Mouse (Mus musculus) limb, embryonic 13.5 days (tissue): Measurements from ENCODE around the gene Olfr5. TPM values are rescaled to one million over a fixed set of nuclear protein-coding genes. Genes with fewer than 3 reads are reported as not detected.
"Not testable (repeated sequence)": the region's sequence is repeated elsewhere in the genome, so short reads cannot be mapped to it uniquely, and the experiment has no call there.

Experiments used
- ATAC-seq: fragments of 200-750 bp; cut with Nextera tagmentation; 2 replicates; pipeline ENCODE4 v1.8.0; 2017; ENCODE audit warnings: low read depth, moderate number of reproducible peaks, moderate TSS enrichment; ENCODE audit not compliant: low FRiP score
- H3K27ac ChIP-seq: fragments of 300-500 bp; sonication (generic); 2 replicates; pipeline ENCODE4 v1.5.1; 2015; ENCODE audit warnings: inconsistent platforms, mild to moderate bottlenecking, moderate library complexity
- H3K27me3 ChIP-seq: fragments of 300-500 bp; sonication (generic); 2 replicates; pipeline ENCODE4 v1.6.1; 2015; ENCODE audit warnings: mild to moderate bottlenecking, inconsistent platforms
- H3K36me3 ChIP-seq: fragments of 300-500 bp; sonication (generic); 2 replicates; pipeline ENCODE4 v1.6.1; 2015; ENCODE audit warnings: inconsistent platforms, mild to moderate bottlenecking, moderate library complexity
- H3K4me1 ChIP-seq: fragments of 300-500 bp; sonication (generic); 2 replicates; pipeline ENCODE4 v1.6.1; 2015; ENCODE audit warnings: inconsistent platforms
- H3K4me2 ChIP-seq: fragments of 300-500 bp; sonication (generic); replicated peaks from 2 replicates; pipeline ENCODE4 v1.6.1; 2015; ENCODE audit warnings: inconsistent platforms, mild to moderate bottlenecking, moderate library complexity
- H3K4me3 ChIP-seq: fragments of 300-500 bp; sonication (generic); 2 replicates; pipeline ENCODE4 v1.5.1; 2015; ENCODE audit warnings: moderate library complexity, mild to moderate bottlenecking, inconsistent platforms
- H3K9ac ChIP-seq: fragments of 300-500 bp; sonication (generic); 2 replicates; pipeline ENCODE4 v1.6.1; 2015; ENCODE audit warnings: mild to moderate bottlenecking, inconsistent platforms
- H3K9me3 ChIP-seq: fragments of 300-500 bp; sonication (generic); 2 replicates; pipeline ENCODE4 v1.6.1; 2016; ENCODE audit warnings: inconsistent platforms
- WGBS: fragments of 180-500 bp; shearing (Covaris S2); methylation state at CpG from one replicate; pipeline ENCODE4 v1.1.7; 2015; 5-methylcytosine and 5-hydroxymethylcytosine counted together
- polyA plus RNA-seq: library from polyadenylated mRNA; unstranded; fragments of >200 nt; fragmentation: Nextera tagmentation; extraction: Ambion mirVana; gene quantifications from 2 replicates; pipeline ENCODE4 v1.2.1, GENCODE M21; 2015

The Olfr5 gene
- polyA plus RNA-seq: not detected in 2 replicates

- WGBS: 19% methylated on average over 2 of the region's 2 CpGs
- H3K4me2 ChIP-seq: no peak within 1 kb of the TSS
Observed at GRCm38 (mm10) chr7:6486841-6487240, at the start of gene Olfr5. TSS of gene Olfr5 (minus strand) at chr7:6486941.

GRCm38 (mm10) chr7:6526141-6526540 lies 39.4 kb upstream of the Olfr5 start:
- no peak overlapping the region for H3K9ac ChIP-seq
- 66% methylated on average over 5 of the region's 5 CpGs for WGBS
- H3K9me3 ChIP-seq: peaks cover 15% of the 10 kb centered on the region
- no peak for ATAC-seq
- H3K27ac ChIP-seq: no peak overlapping the region
- H3K4me3 ChIP-seq: no peak overlapping the region
- no peaks in the 10 kb centered on the region for H3K4me1 ChIP-seq
- H3K27me3 ChIP-seq: no peaks in the 10 kb centered on the region
- no peak overlapping the region for H3K4me2 ChIP-seq
- H3K36me3 ChIP-seq: no peaks in the 10 kb centered on the region

More at GRCm38 (mm10) chr7:6486841-6487240, at the start of gene Olfr5:
- no peaks in the 10 kb centered on the region for H3K36me3 ChIP-seq
- H3K9ac ChIP-seq: no peak within 1 kb of the TSS
- no peak within 1 kb of the TSS for H3K27ac ChIP-seq
- H3K4me1 ChIP-seq: no peaks in the 10 kb centered on the region
- H3K4me3 ChIP-seq: no peak within 1 kb of the TSS
- peaks cover 8% of the 10 kb centered on the region for H3K9me3 ChIP-seq
- no peaks in the 10 kb centered on the region for H3K27me3 ChIP-seq
- ATAC-seq: no peak

- H3K4me3 ChIP-seq: no peak overlapping the region
- H3K9ac ChIP-seq: no peak overlapping the region
- no peaks in the 10 kb centered on the region for H3K27me3 ChIP-seq
- H3K36me3 ChIP-seq: no peaks in the 10 kb centered on the region
- no peak overlapping the region for H3K4me2 ChIP-seq
- no peak overlapping the region for H3K27ac ChIP-seq
- ATAC-seq: no peak
- H3K4me1 ChIP-seq: no peaks in the 10 kb centered on the region
- 66% methylated on average over 3 of the region's 3 CpGs for WGBS
- H3K9me3 ChIP-seq: peaks cover 15% of the 10 kb centered on the region
Observed at GRCm38 (mm10) chr7:6525001-6525400, 38.3 kb upstream of the Olfr5 start.

- WGBS: 84% methylated on average over 5 of the region's 5 CpGs
- no peak for ATAC-seq
- H3K9me3 ChIP-seq: peaks cover 12% of the 10 kb centered on the region
- H3K36me3 ChIP-seq: no peaks in the 10 kb centered on the region
- H3K4me3 ChIP-seq: no peak within 1 kb of the TSS
- H3K4me2 ChIP-seq: no peak within 1 kb of the TSS
- no peak within 1 kb of the TSS for H3K9ac ChIP-seq
- H3K27ac ChIP-seq: no peak within 1 kb of the TSS
- H3K27me3 ChIP-seq: no peaks in the 10 kb centered on the region
- no peaks in the 10 kb centered on the region for H3K4me1 ChIP-seq
Observed at GRCm38 (mm10) chr7:6522850-6523249, 36.1 kb upstream of the Olfr5 start, which contains the start of gene Olfr1349. TSS of gene Olfr1349 (minus strand) at chr7:6522950.

GRCm38 (mm10) chr7:6521666-6522065 lies 34.9 kb upstream of the Olfr5 start:
- Histone ChIP-seq H3K4me1 (no peaks in the 10 kb centered on the region), H3K4me3 (no peak overlapping the region), H3K9me3 (peaks cover 10% of the 10 kb centered on the region), H3K4me2 (no peak overlapping the region), H3K27me3 (no peaks in the 10 kb centered on the region), H3K36me3 (no peaks in the 10 kb centered on the region), H3K9ac (no peak overlapping the region), H3K27ac (no peak overlapping the region)
- no peak for ATAC-seq
- WGBS: 38% methylated on average over 1 of the region's 1 CpGs

- WGBS: 96% methylated on average over 1 of the region's 1 CpGs
- H3K36me3 ChIP-seq: no peaks in the 10 kb centered on the region
- H3K27me3 ChIP-seq: no peaks in the 10 kb centered on the region
- no peak within 1 kb of the TSS for H3K4me3 ChIP-seq
- no peak within 1 kb of the TSS for H3K9ac ChIP-seq
- ATAC-seq: no peak
- no peak within 1 kb of the TSS for H3K4me2 ChIP-seq
- no peaks in the 10 kb centered on the region for H3K4me1 ChIP-seq
- H3K27ac ChIP-seq: no peak within 1 kb of the TSS
- H3K9me3 ChIP-seq: peaks cover 8% of the 10 kb centered on the region; the same call in 1 of the 2 replicates
Observed at GRCm38 (mm10) chr7:6508648-6509047, 21.9 kb upstream of the Olfr5 start, which contains the start of gene Olfr1348. TSS of gene Olfr1348 (minus strand) at chr7:6508748.

- 65% methylated on average over 1 of the region's 1 CpGs for WGBS
- no peak for ATAC-seq
- H3K27ac ChIP-seq: no peak within 1 kb of the TSS
Observed at GRCm38 (mm10) chr7:6499655-6500054, 12.9 kb upstream of the Olfr5 start, which contains the start of gene Olfr1347. TSS of gene Olfr1347 (minus strand) at chr7:6499755.

GRCm38 (mm10) chr7:6477633-6478032 lies 9.1 kb downstream of the Olfr5 start:
- H3K4me1 ChIP-seq, H3K27me3 ChIP-seq, ATAC-seq, H3K9ac ChIP-seq, H3K4me2 ChIP-seq, H3K36me3 ChIP-seq, H3K4me3 ChIP-seq, H3K27ac ChIP-seq: not testable (repeated sequence)
- 65% methylated on average over 2 of the region's 2 CpGs for WGBS
- peaks cover 16% of the 10 kb centered on the region; the same call in 1 of the 2 replicates for H3K9me3 ChIP-seq

More at GRCm38 (mm10) chr7:6499655-6500054, 12.9 kb upstream of the Olfr5 start, which contains the start of gene Olfr1347:
- Histone ChIP-seq H3K4me2 (no peak within 1 kb of the TSS), H3K9ac (no peak within 1 kb of the TSS), H3K4me1 (no peaks in the 10 kb centered on the region), H3K4me3 (no peak within 1 kb of the TSS), H3K9me3 (peaks cover 9% of the 10 kb centered on the region; the same call in 1 of the 2 replicates), H3K27me3 (no peaks in the 10 kb centered on the region), H3K36me3 (no peaks in the 10 kb centered on the region)

- H3K27me3 ChIP-seq: no peaks in the 10 kb centered on the region
- H3K4me1 ChIP-seq: no peaks in the 10 kb centered on the region
- no peak within 1 kb of the TSS for H3K4me2 ChIP-seq
- H3K9ac ChIP-seq: no peak within 1 kb of the TSS
- no peaks in the 10 kb centered on the region; the same call in 1 of the 2 replicates for H3K9me3 ChIP-seq
- no peaks in the 10 kb centered on the region for H3K36me3 ChIP-seq
- H3K27ac ChIP-seq: no peak within 1 kb of the TSS
- no peak within 1 kb of the TSS for H3K4me3 ChIP-seq
- no peak for ATAC-seq
Observed at GRCm38 (mm10) chr7:6466951-6467350, 19.8 kb downstream of the Olfr5 start, which contains the start of gene Olfr1346. TSS of gene Olfr1346 (plus strand) at chr7:6467101.

GRCm38 (mm10) chr7:6456399-6456798 lies 30.3 kb downstream of the Olfr5 start:
- no peak for ATAC-seq
- H3K27me3 ChIP-seq: no peaks in the 10 kb centered on the region
- no peak overlapping the region for H3K27ac ChIP-seq
- no peaks in the 10 kb centered on the region for H3K4me1 ChIP-seq
- whole genome bisulfite sequencing: 41% methylated on average over 3 of the region's 3 CpGs
- no peak overlapping the region for H3K4me3 ChIP-seq
- 0 out of 2 replicates have a peak, but pooled peaks cover 3% of the 10 kb centered on the region for H3K9me3 ChIP-seq
- H3K4me2 ChIP-seq: no peak overlapping the region
- no peak overlapping the region for H3K9ac ChIP-seq
- no peaks in the 10 kb centered on the region for H3K36me3 ChIP-seq

- no peaks in the 10 kb centered on the region for H3K36me3 ChIP-seq
- H3K4me2 ChIP-seq: no peak within 1 kb of the TSS
- no peak within 1 kb of the TSS for H3K27ac ChIP-seq
- H3K9ac ChIP-seq: no peak within 1 kb of the TSS
- H3K9me3 ChIP-seq: 0 out of 2 replicates have a peak, but pooled peaks cover 3% of the 10 kb centered on the region
- H3K4me1 ChIP-seq: no peaks in the 10 kb centered on the region
- H3K27me3 ChIP-seq: no peaks in the 10 kb centered on the region
- no peak for ATAC-seq
- H3K4me3 ChIP-seq: no peak within 1 kb of the TSS
Observed at GRCm38 (mm10) chr7:6455868-6456267, 30.9 kb downstream of the Olfr5 start, which contains the start of gene Olfr1336. TSS of gene Olfr1336 (plus strand) at chr7:6456168.

- Histone ChIP-seq H3K9ac (no peak overlapping the region), H3K4me2 (no peak overlapping the region), H3K4me1 (no peaks in the 10 kb centered on the region), H3K4me3 (no peak overlapping the region), H3K27ac (no peak overlapping the region), H3K27me3 (no peaks in the 10 kb centered on the region), H3K36me3 (no peaks in the 10 kb centered on the region), H3K9me3 (0 out of 2 replicates have a peak, but pooled peaks cover 7% of the 10 kb centered on the region)
- WGBS: 78% methylated on average over 5 of the region's 5 CpGs
- no peak for ATAC-seq
Observed at GRCm38 (mm10) chr7:6447771-6448170, 39.0 kb downstream of the Olfr5 start.

- Histone ChIP-seq H3K27ac (no peak overlapping the region), H3K4me3 (no peak overlapping the region), H3K4me2 (no peak overlapping the region), H3K4me1 (no peaks in the 10 kb centered on the region), H3K9ac (no peak overlapping the region), H3K27me3 (no peaks in the 10 kb centered on the region), H3K36me3 (no peaks in the 10 kb centered on the region), H3K9me3 (0 out of 2 replicates have a peak, but pooled peaks cover 2% of the 10 kb centered on the region)
- WGBS: 63% methylated on average over 2 of the region's 2 CpGs
- no peak for ATAC-seq
Observed at GRCm38 (mm10) chr7:6441173-6441572, 45.6 kb downstream of the Olfr5 start.
